Mouse (Mus musculus) lung, adult 18-20 months (tissue): ENCODE measurements around the gene Gm13289.
"Not testable (repeated sequence)": the region's sequence is repeated elsewhere in the genome, so short reads cannot be mapped to it uniquely, and the experiment has no call there.

ENCODE experiments used
- DNase-seq, 2 experiments: peaks; one replicate each; pipeline ENCODE4 v3.0.0; 2022; ENCODE audit warnings: mixed read lengths in 2 of 2

Gm13289 gene

GRCm38 (mm10) chr4:88785409-88785808, 8.7 kb downstream of the Gm13289 start, which contains the start of gene Gm13276:
TSS of gene Gm13276 (plus strand) at chr4:88785709.
- DNase-seq = not testable (repeated sequence)

DNA sequence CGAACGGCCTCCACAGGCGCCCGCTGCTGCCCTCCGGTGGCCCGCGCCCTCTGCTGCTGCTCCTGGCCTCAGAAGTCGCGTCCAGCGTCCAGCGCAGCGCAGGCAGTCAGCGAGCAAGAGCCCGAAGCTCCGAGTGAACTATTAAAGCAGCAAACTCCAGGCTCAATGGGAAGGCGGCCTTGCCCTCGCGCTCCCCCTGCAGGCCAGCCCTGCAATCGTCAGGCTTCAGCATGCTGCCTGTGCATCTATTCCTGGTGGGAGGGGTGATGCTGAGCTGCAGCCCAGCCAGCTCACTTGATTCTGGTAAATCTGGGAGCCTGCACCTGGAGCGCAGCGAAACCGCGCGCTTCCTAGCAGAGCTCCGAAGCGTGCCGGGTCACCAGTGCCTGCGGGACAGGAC, 11.7 kb downstream of the Gm13289 start, which contains the start of gene Gm13277:
Gene Gm13277 (plus strand): TSS at position 231 of the 400 bp plus-strand sequence.
- peak; percentile 78 to 79 for DNase-seq

DNA sequence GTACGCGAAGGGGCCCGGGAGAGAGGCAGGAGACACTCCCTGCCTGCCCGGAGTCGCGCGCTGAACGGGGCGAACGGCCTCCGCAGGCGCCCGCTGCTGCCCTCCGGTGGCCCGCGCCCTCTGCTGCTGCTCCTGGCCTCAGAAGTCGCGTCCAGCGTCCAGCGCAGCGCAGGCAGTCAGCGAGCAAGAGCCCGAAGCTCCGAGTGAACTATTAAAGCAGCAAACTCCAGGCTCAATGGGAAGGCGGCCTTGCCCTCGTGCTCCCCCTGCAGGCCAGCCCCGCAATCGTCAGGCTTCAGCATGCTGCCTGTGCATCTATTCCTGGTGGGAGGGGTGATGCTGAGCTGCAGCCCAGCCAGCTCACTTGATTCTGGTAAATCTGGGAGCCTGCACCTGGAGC, 14.5 kb downstream of the Gm13289 start, which contains the start of gene Gm13278:
Gene Gm13278 (plus strand): TSS at position 301 of the 400 bp plus-strand sequence.
- not testable (repeated sequence) for DNase-seq

- peak; percentile 60 to 71 for DNase-seq
Observed at GRCm38 (mm10) chr4:88793936-88794675, 17.4 kb downstream of the Gm13289 start, which contains the start of gene Gm13275. TSS of gene Gm13275 (plus strand) at chr4:88794487.

DNA sequence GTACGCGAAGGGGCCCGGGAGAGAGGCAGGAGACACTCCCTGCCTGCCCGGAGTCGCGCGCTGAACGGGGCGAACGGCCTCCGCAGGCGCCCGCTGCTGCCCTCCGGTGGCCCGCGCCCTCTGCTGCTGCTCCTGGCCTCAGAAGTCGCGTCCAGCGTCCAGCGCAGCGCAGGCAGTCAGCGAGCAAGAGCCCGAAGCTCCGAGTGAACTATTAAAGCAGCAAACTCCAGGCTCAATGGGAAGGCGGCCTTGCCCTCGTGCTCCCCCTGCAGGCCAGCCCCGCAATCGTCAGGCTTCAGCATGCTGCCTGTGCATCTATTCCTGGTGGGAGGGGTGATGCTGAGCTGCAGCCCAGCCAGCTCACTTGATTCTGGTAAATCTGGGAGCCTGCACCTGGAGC, 20.4 kb downstream of the Gm13289 start, which contains the start of gene Gm13279:
Gene Gm13279 (plus strand): TSS at position 301 of the 400 bp plus-strand sequence.
- not testable (repeated sequence) for DNase-seq

GRCm38 (mm10) chr4:88799365-88799764, 22.6 kb downstream of the Gm13289 start, which contains the start of gene Gm13285:
TSS of gene Gm13285 (plus strand) at chr4:88799665.
- DNase-seq = not testable (repeated sequence)

- not testable (repeated sequence) for DNase-seq
Observed at GRCm38 (mm10) chr4:88802954-88803353, 26.2 kb downstream of the Gm13289 start, which contains the start of gene Gm13287. TSS of gene Gm13287 (plus strand) at chr4:88803254.

- DNase-seq = not testable (repeated sequence)
Observed at GRCm38 (mm10) chr4:88805231-88805630, 28.5 kb downstream of the Gm13289 start, which contains the start of gene Gm13288. TSS of gene Gm13288 (plus strand) at chr4:88805531.

DNA sequence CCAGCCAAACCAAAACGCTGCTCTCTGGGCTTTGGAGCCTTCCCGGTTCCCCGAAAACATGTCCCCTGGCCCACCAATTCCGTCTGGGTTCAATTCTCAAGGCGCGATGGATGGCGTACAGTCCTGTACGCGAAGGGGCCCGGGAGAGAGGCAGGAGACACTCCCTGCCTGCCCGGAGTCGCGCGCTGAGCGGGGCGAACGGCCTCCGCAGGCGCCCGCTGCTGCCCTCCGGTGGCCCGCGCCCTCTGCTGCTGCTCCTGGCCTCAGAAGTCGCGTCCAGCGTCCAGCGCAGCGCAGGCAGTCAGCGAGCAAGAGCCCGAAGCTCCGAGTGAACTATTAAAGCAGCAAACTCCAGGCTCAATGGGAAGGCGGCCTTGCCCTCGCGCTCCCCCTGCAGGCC, 29.0 kb downstream of the Gm13289 start:
- DNase-seq = peak; percentile 22 to 40

DNA sequence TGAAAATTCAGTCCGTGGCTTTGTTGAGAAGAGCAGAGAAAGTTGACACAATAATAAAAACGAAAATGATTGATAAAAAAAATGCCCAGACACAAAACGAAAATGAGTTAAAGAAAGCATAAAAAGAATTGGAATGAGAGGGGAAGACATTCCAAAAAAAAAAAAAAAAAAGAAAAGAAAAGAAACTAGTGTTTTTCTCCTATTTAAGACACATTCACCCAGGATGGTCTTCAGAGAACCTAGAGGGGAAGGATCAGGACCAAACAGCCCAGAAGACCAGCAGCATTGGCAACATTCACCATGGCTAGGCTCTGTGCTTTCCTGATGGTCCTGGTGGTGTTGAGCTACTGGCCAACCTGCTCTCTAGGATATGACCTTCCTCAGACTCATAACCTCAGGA, 39.2 kb downstream of the Gm13289 start, which contains the start of gene Ifna7:
Gene Ifna7 (plus strand): TSS at position 301 of the 400 bp plus-strand sequence.
- no peak for DNase-seq

DNA sequence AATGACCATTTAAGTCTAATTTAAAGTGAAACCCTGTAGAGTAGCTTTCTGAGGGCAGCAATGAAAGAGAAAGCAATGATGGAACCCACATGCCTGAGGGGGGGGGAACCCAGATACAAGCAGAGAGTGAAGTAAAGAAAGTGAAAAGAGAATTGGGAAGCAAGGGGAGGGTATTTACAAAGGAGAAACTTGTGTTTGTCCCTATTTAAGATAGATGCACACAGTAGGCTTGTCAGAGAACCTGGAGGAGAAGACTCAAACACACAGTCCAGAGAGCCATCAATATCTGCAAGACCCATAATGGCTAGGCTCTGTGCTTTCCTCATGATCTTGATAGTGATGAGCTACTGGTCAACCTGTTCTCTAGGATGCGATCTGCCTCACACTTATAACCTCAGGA, 42.9 kb downstream of the Gm13289 start, which contains the start of gene Ifna11:
Gene Ifna11 (plus strand): TSS at position 301 of the 400 bp plus-strand sequence.
- DNase-seq = no peak

- DNase-seq = no peak
Observed at GRCm38 (mm10) chr4:88822995-88823394, 46.3 kb downstream of the Gm13289 start.
